Mouse (Mus musculus) bone marrow, adult 2 months (tissue): ENCODE data around the gene Trappc3.

ENCODE experiments used
- CTCF ChIP-seq: fragments of 200-500 bp; IDR thresholded peaks from 2 replicates; pipeline ENCODE4 v1.5.1; 2011; ENCODE audit warnings: low read length, control low read depth; ENCODE audit not compliant: control insufficient read depth, insufficient read depth
- POLR2A ChIP-seq: fragments of 200-500 bp; IDR thresholded peaks from 2 replicates; pipeline ENCODE4 v1.6.1; 2011; ENCODE audit warnings: low read depth, mild to moderate bottlenecking, control low read depth, low read length, borderline replicate concordance; ENCODE audit not compliant: control insufficient read depth

DNA sequence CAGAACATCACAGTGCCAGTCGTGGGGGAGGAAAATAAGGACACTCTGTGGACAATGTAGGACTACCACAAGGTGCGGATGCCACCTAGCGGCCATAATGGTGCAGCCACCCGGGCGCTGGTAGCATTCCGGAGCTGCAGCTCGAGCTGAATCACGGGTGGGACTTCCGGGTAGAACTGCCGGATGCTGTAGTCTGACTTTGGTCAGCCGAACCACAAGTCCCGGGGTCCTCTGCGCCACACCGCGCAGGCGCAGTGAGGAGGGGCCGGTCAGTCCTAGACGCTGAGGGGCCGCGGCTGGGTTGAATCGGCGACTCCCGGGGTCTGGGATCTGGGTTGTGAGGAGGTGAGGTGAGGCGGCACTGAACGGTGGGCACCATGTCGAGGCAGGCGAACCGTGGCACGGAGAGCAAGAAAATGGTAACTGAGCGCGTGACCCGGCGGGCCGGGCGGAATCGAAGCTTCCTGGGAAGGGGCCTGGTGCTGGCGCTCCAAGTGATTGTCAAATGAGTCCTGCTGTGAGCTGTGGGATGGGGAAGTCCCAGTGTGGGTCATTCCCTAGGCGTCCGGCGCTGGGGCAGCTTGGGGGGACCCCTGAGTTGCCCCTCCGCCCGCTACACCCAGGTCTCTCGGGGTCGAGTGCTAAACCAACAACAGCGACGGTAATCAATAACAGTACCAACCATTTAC lies at the start of gene Trappc3:
- TF ChIP-seq CTCF (peak; percentile 97), POLR2A (peak; percentile 60; the same call in 1 of the 2 replicates)
